Mouse (Mus musculus): ENCODE data around the gene Fbxo27. TPM values are rescaled to one million over a fixed set of nuclear protein-coding genes. Genes with fewer than 3 reads are reported as not detected.

Fbxo27 gene
- polyA plus RNA-seq, 1 experiment: not detected

GRCm38 (mm10) chr7:28722079-28722478 lies 29.4 kb downstream of the Fbxo27 start:
- no peak overlapping the region for H3ac ChIP-seq (ENCODE audit: control insufficient read depth, insufficient read length)
- peaks cover 20% of the 10 kb centered on the region for H3K79me2 ChIP-seq (ENCODE audit: control insufficient read depth, insufficient read depth)
- no peaks in the 10 kb centered on the region for H3K27me3 ChIP-seq (ENCODE audit: control insufficient read depth, insufficient read depth, insufficient read length)
- no peak overlapping the region for H3K4me2 ChIP-seq (ENCODE audit: low read depth)
- H3K4me3 ChIP-seq: no peak overlapping the region
- peaks cover 26% of the 10 kb centered on the region for H3K36me3 ChIP-seq (ENCODE audit: control insufficient read depth, insufficient read depth)
- no peak for TF ChIP-seq POLR2A (IDR thresholded peaks at IDR 0.05; ENCODE audit: insufficient read length, low read depth)
- TF ChIP-seq MYOD1 (IDR thresholded peaks at IDR 0.05; ENCODE audit: control insufficient read depth in 1 of 3, insufficient read length in 2 of 3, low read depth in 2 of 3): no peak
- no peak for TF ChIP-seq MAX (IDR thresholded peaks at IDR 0.05; ENCODE audit: low read depth)
- TF ChIP-seq CEBPB (IDR thresholded peaks at IDR 0.05; ENCODE audit: insufficient read depth, poor library complexity, severe bottlenecking): no peak
- TF ChIP-seq USF1 (IDR thresholded peaks at IDR 0.05; ENCODE audit: low read depth): no peak
- TF ChIP-seq E2F4 (IDR thresholded peaks at IDR 0.05; ENCODE audit: insufficient read depth): no peak
- TF ChIP-seq REST (IDR thresholded peaks at IDR 0.05; ENCODE audit: insufficient read depth, insufficient read length): no peak

GRCm38 (mm10) chr7:28724613-28725012 lies 32.0 kb downstream of the Fbxo27 start:
- H3K27me3 ChIP-seq (ENCODE audit: control insufficient read depth, insufficient read depth, insufficient read length): no peaks in the 10 kb centered on the region
- H3K4me2 ChIP-seq (ENCODE audit: low read depth): no peak overlapping the region
- no peak overlapping the region for H3K4me3 ChIP-seq
- no peak for TF ChIP-seq TCF3 (IDR thresholded peaks at IDR 0.05; ENCODE audit: insufficient read length, low read depth)
- TF ChIP-seq POLR2AphosphoS2 (IDR thresholded peaks at IDR 0.05; ENCODE audit: insufficient read length, low read depth): no peak
- TF ChIP-seq CEBPB (IDR thresholded peaks at IDR 0.05; ENCODE audit: insufficient read depth, poor library complexity, severe bottlenecking): no peak
- TF ChIP-seq MAX (IDR thresholded peaks at IDR 0.05; ENCODE audit: low read depth): no peak
- no peak for TF ChIP-seq TCF12 (IDR thresholded peaks at IDR 0.05; ENCODE audit: insufficient read depth, poor library complexity, severe bottlenecking)
- TF ChIP-seq USF1 (IDR thresholded peaks at IDR 0.05; ENCODE audit: low read depth): no peak
- TF ChIP-seq SRF (IDR thresholded peaks at IDR 0.05; ENCODE audit: control insufficient read depth, insufficient read length, low read depth): no peak
- TF ChIP-seq MYOG (IDR thresholded peaks at IDR 0.05; ENCODE audit: control insufficient read depth in 1 of 3, insufficient read depth in 1 of 3, insufficient read length in 2 of 3, low read depth in 2 of 3): no peak
- H3ac ChIP-seq (ENCODE audit: control insufficient read depth, insufficient read length): no peak overlapping the region
- H3K79me2 ChIP-seq (ENCODE audit: control insufficient read depth, insufficient read depth): no peaks in the 10 kb centered on the region
- peaks cover 26% of the 10 kb centered on the region for H3K36me3 ChIP-seq (ENCODE audit: control insufficient read depth, insufficient read depth)

DNA sequence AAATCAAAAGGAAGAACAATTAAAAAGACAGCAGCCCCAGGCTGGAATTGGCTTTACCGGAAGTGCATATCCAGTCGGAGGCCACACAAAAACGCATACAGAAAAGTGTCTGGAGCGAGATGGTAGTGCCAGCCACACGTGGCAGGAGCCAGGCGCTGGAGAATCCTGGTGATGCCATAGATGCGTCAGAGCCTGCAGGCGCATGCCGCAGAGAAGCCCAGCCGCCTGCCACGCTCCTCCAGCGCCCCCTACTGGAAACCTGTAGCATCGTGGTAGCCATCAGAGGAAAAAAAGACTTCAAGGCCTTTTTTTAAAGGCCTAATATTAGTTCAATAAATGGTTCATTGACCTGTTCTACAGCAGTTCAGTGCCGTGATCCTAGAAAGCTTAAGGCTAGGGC lies 34.0 kb downstream of the Fbxo27 start:
- Histone ChIP-seq H3K36me3 (ENCODE audit: control insufficient read depth, insufficient read depth) (peaks cover 26% of the 10 kb centered on the region), H3K4me3 (no peak overlapping the region), H3K4me2 (ENCODE audit: low read depth) (no peak overlapping the region), H3K79me2 (ENCODE audit: control insufficient read depth, insufficient read depth) (no peaks in the 10 kb centered on the region), H3K27me3 (ENCODE audit: control insufficient read depth, insufficient read depth, insufficient read length) (no peaks in the 10 kb centered on the region), H3ac (ENCODE audit: control insufficient read depth, insufficient read length) (no peak overlapping the region)
- TF ChIP-seq MYOD1 (IDR thresholded peaks at IDR 0.05; ENCODE audit: control insufficient read depth in 1 of 3, insufficient read length in 2 of 3, low read depth in 2 of 3): no peak
- no peak for TF ChIP-seq MAX (IDR thresholded peaks at IDR 0.05; ENCODE audit: low read depth)
- TF ChIP-seq POLR2A (IDR thresholded peaks at IDR 0.05; ENCODE audit: insufficient read length, low read depth): no peak
- no peak for TF ChIP-seq TCF12 (IDR thresholded peaks at IDR 0.05; ENCODE audit: insufficient read depth, poor library complexity, severe bottlenecking)
- TF ChIP-seq USF1 (IDR thresholded peaks at IDR 0.05; ENCODE audit: low read depth): no peak
- TF ChIP-seq MYOG (IDR thresholded peaks at IDR 0.05; ENCODE audit: control insufficient read depth in 1 of 3, insufficient read depth in 1 of 3, insufficient read length in 2 of 3, low read depth in 2 of 3): no peak
- no peak for TF ChIP-seq REST (IDR thresholded peaks at IDR 0.05; ENCODE audit: insufficient read depth, insufficient read length)
- TF ChIP-seq SRF (IDR thresholded peaks at IDR 0.05; ENCODE audit: control insufficient read depth, insufficient read length, low read depth): no peak
- no peak for TF ChIP-seq E2F4 (IDR thresholded peaks at IDR 0.05; ENCODE audit: insufficient read depth)
- TF ChIP-seq TCF3 (IDR thresholded peaks at IDR 0.05; ENCODE audit: insufficient read length, low read depth): no peak
- TF ChIP-seq POLR2AphosphoS2 (IDR thresholded peaks at IDR 0.05; ENCODE audit: insufficient read length, low read depth): no peak
- no peak for TF ChIP-seq CEBPB (IDR thresholded peaks at IDR 0.05; ENCODE audit: insufficient read depth, poor library complexity, severe bottlenecking)

- no peak overlapping the region for H3K4me2 ChIP-seq (ENCODE audit: low read depth)
- H3K4me3 ChIP-seq: no peak overlapping the region
- peak in 1 of 3 experiments; percentile 26 for TF ChIP-seq MYOG (IDR thresholded peaks at IDR 0.05; ENCODE audit: control insufficient read depth in 1 of 3, insufficient read depth in 1 of 3, insufficient read length in 2 of 3, low read depth in 2 of 3)
- no peak for TF ChIP-seq TCF3 (IDR thresholded peaks at IDR 0.05; ENCODE audit: insufficient read length, low read depth)
- TF ChIP-seq MYOD1 (IDR thresholded peaks at IDR 0.05; ENCODE audit: control insufficient read depth in 1 of 3, insufficient read length in 2 of 3, low read depth in 2 of 3): peak in 1 of 3 experiments; percentile 3
- no peaks in the 10 kb centered on the region for H3K79me2 ChIP-seq (ENCODE audit: control insufficient read depth, insufficient read depth)
- no peak overlapping the region for H3ac ChIP-seq (ENCODE audit: control insufficient read depth, insufficient read length)
- H3K27me3 ChIP-seq (ENCODE audit: control insufficient read depth, insufficient read depth, insufficient read length): no peaks in the 10 kb centered on the region
- H3K36me3 ChIP-seq (ENCODE audit: control insufficient read depth, insufficient read depth): peaks cover 26% of the 10 kb centered on the region
Measured at GRCm38 (mm10) chr7:28727649-28728340, 35.1 kb downstream of the Fbxo27 start.

- H3K27me3 ChIP-seq (ENCODE audit: control insufficient read depth, insufficient read depth, insufficient read length): no peaks in the 10 kb centered on the region
- no peak overlapping the region for H3K4me3 ChIP-seq
- no peak overlapping the region for H3ac ChIP-seq (ENCODE audit: control insufficient read depth, insufficient read length)
- H3K36me3 ChIP-seq (ENCODE audit: control insufficient read depth, insufficient read depth): peaks cover 9% of the 10 kb centered on the region
- no peak for TF ChIP-seq TCF3 (IDR thresholded peaks at IDR 0.05; ENCODE audit: insufficient read length, low read depth)
- no peak for TF ChIP-seq MAX (IDR thresholded peaks at IDR 0.05; ENCODE audit: low read depth)
- no peak for TF ChIP-seq TCF12 (IDR thresholded peaks at IDR 0.05; ENCODE audit: insufficient read depth, poor library complexity, severe bottlenecking)
- no peak for TF ChIP-seq E2F4 (IDR thresholded peaks at IDR 0.05; ENCODE audit: insufficient read depth)
- TF ChIP-seq POLR2AphosphoS2 (IDR thresholded peaks at IDR 0.05; ENCODE audit: insufficient read length, low read depth): no peak
- TF ChIP-seq MYOG (IDR thresholded peaks at IDR 0.05; ENCODE audit: control insufficient read depth in 1 of 3, insufficient read depth in 1 of 3, insufficient read length in 2 of 3, low read depth in 2 of 3): no peak
- no peaks in the 10 kb centered on the region for H3K79me2 ChIP-seq (ENCODE audit: control insufficient read depth, insufficient read depth)
- H3K4me2 ChIP-seq (ENCODE audit: low read depth): no peak overlapping the region
Measured at GRCm38 (mm10) chr7:28732341-28733142, 39.9 kb downstream of the Fbxo27 start.
